Mouse (Mus musculus): ENCODE data around the gene Slc5a6.
A peak's percentile ranks its signal among the peaks of the same experiment; 100 is the strongest.

GRCm38 (mm10) chr5:31004184-31004583, 44.5 kb downstream of the Slc5a6 start:
- TF ChIP-seq CTCF (IDR thresholded peaks at IDR 0.05; ENCODE audit: borderline replicate concordance, insufficient read depth, low read depth, low read length) (peak; percentile 84), POLR2A (IDR thresholded peaks at IDR 0.05; ENCODE audit: borderline replicate concordance, insufficient read depth, low read length) (no peak)
